Mouse (Mus musculus): ENCODE data around the gene Nell1.
"Not testable (repeated sequence)": the region's sequence is repeated elsewhere in the genome, so short reads cannot be mapped to it uniquely, and the experiment has no call there.

Nell1 gene

DNA sequence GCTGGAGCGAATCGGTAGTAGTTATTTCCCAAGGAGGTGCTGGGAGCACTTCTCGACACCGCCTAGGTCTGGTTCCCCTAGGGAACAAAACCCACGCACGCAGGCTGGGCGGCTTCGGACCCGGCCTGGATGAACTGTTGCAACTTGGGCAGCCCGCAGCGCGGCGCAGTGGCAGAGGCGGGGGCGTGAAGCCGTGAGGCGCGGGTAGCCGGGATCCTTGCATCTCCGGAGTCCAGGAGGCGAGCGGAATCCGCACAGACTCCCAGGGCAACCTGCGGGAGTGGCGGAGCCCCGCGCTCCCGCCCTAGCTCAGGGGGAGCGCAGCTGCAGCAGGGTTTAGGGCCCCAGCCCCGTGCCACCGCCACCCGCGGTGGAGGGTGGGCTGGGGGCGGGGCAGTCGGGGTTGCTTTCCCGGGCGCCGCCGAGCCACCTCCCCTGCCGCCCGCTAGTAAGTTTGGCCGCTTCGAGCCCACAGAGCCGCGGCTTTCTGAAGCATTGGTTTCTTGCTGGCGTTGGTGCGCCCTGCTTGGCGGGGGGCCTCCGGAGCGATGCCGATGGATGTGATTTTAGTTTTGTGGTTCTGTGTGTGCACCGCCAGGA is at the start of gene Nell1:
TSS of gene Nell1 (plus strand) at position 24 of the 600 bp plus-strand sequence.
- DNase-seq (ENCODE audit: low spot score) = peak; percentile 12

- DNase-seq (ENCODE audit: low spot score) = no peak
Observed at GRCm38 (mm10) chr7:49928571-49928970, 46.1 kb upstream of the Nell1 start.

GRCm38 (mm10) chr7:49929999-49930398 is 44.7 kb upstream of the Nell1 start:
- no peak for DNase-seq (ENCODE audit: low spot score)

DNA sequence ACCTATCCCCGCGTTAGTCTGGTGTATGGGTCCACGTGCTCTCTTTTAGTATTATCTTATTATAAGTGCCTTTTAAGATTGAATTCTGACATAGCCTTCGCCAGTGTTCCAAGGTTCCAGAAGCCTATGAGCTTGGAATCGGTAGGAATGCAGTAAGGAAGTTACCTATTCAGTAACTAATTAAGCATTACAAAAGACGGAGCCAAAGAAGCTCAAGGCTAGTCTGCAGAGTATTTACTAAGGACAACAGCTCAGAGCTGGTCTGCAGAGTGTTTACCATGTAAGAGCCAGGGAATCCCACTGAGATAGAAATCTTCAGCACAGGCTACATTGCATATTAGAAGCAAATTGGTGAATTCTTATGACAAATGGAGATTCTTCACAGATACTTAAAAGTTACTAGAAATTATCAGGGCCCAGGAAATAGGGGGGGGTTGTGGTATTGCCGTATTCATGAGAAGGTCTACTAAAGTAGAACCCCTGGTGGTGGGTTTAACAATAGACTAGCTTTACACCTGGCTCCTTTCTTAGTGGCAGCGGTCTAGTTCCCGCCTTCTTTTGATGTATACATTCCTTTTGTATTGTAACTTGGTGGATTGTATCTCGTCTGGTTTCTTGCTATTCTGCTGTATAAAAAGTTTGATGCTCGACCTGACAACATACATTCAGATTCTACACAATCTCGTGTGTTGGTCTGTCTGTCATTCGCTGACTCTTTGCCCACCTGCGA is 41.1 kb upstream of the Nell1 start:
- not testable (repeated sequence) for DNase-seq (ENCODE audit: low spot score)

DNA sequence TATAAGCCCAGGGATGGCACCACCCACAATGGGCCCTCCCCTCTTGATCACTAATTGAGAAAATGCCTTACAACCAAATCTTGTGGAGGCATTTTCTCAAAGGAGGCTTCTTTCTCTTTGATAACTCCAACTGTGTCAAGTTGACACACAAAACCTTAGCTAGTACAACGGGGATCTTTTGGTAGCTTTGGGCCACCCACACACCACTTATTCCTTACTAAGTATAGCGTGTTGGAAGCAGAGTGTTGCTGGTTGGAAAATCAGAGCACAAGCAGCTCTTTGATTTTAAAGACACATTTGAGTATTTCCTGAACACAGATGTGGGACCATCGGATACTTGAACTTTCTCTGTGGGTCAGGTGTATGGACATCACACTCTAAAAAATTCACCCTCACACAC is 37.8 kb upstream of the Nell1 start:
- DNase-seq (ENCODE audit: low spot score) = no peak

GRCm38 (mm10) chr7:49942023-49942422 is 32.6 kb upstream of the Nell1 start:
- DNase-seq (ENCODE audit: low spot score) = no peak

- no peak for DNase-seq (ENCODE audit: low spot score)
Observed at GRCm38 (mm10) chr7:49942490-49942889, 32.2 kb upstream of the Nell1 start.

DNA sequence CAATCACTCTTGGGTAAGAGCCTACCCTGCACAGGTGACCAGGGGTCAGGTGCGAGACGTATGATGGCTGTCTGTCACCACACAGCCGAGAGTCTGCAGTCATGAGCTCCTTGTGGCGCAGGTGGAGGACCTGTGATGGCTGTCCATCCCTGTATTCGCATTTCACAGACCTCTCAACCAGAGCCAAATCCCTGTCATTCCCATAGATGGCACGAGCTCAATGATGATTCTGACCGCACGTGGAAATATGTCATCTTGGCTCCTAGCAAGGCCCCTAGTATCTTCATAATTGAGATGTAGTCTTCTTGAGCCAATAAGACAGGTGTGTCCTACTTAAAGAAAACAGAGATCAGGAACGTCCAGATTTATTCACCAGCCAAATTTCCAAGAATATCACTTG is 28.0 kb upstream of the Nell1 start:
- DNase-seq (ENCODE audit: low spot score) = no peak

DNA sequence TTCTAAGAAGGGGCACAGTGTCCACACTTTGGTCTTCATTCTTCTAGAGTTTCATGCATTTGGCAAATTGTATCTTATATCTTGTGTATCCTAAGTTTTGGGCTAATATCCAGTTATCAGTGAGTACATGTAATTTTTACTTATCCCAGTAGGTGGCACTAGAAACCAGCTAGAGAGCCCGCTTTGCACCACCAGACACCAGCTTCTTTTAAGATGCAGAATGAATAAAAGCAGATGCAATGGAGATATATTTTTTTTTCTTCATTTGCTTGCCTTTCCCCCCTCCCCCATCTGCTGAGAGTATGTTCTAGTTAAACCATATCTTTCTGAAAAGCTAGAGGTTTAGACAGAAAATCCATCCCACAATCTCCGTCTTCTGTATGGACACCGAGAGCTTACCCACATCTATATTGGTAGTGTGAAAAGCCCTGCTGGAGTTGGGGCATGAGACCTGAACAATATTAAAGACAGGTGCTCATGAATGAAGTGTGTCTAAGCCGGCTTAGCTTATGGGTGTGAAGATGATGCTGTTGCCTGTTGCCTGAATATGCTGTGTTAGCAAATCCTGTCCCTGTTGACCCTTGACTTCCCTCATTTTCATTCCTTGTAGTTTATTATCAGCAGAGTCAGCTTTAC is 21.0 kb upstream of the Nell1 start:
- no peak for DNase-seq (ENCODE audit: low spot score)

GRCm38 (mm10) chr7:49954834-49955233 is 19.8 kb upstream of the Nell1 start:
- no peak for DNase-seq (ENCODE audit: low spot score)

DNA sequence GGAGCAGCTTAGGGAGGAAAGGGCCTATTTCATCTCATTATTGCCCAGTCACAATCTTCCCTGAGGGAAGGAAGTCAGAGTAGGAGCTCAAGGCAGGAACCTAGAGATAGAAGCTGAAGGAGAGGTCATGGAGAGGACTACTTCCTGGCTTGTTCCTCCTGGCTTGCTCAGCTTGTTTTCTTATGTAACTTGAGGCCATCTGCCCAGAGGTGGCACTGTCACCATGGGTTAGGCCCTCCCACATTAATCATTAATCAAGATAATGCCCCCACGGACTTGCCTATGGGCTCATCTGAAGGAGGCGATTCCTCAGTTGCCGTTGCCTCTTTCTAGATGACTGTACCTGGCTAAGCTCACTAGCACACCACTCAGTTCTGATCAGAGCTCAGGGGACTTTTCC is 17.5 kb upstream of the Nell1 start:
- no peak for DNase-seq (ENCODE audit: low spot score)

DNA sequence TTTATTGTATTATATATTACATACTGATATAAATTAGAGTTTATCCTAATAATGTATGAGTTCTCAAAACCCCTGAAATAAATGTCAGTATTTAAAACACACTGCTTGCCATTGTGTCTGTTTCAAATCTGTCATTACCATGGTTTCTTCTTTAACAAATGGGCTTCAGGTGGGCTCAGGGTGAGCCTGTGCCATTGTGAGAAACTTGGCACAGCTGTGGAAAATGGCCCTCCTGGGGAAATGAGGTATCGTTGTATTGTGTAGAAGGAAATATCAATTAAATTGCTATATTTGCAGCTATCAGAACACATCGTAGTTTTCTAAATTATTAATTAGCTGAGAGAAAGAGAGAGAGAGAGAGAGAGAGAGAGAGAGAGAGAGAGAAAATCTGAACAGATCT is 10.9 kb upstream of the Nell1 start:
- DNase-seq (ENCODE audit: low spot score) = no peak

GRCm38 (mm10) chr7:49969516-49969915 is 5.1 kb upstream of the Nell1 start:
- no peak for DNase-seq (ENCODE audit: low spot score)

DNA sequence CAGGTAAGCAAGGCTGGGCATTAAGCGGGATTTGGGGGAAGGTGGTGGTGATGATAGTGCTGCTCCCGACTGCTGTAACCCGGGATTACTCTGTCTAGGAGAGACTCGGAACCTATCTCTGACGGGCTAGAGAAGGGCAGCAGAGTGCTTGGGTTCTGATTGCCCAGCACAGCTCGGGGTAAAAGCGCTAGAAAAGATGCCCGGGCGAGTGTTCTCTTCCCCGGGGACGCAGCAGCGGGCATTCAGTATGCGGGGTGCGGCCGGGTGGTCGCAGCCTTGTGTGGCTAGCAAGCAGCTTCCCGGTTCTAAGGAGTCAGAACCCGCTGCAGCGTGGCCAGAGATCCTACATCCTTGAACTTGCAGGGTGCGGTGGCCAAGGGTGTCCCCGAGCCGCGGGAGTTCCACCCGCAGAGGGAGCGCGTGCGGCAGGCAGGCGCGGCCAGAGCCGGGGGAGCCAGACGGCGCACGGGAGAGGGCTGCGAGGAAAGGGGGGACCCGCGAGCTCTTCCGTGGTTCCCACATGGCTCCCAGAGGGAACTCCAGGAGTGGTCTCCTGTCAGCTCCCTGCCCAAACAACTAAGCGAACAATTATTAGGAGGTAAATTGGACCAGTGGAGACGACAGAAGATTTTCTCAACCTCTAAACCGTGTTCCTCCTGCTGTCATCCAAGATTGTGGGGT is 917 bp downstream of the Nell1 start:
- peak; percentile 19 for DNase-seq (ENCODE audit: low spot score)

- DNase-seq (ENCODE audit: low spot score) = no peak
Observed at GRCm38 (mm10) chr7:49981511-49982227, 7.0 kb downstream of the Nell1 start.

- no peak for DNase-seq (ENCODE audit: low spot score)
Observed at GRCm38 (mm10) chr7:49984698-49985097, 10.0 kb downstream of the Nell1 start.

DNA sequence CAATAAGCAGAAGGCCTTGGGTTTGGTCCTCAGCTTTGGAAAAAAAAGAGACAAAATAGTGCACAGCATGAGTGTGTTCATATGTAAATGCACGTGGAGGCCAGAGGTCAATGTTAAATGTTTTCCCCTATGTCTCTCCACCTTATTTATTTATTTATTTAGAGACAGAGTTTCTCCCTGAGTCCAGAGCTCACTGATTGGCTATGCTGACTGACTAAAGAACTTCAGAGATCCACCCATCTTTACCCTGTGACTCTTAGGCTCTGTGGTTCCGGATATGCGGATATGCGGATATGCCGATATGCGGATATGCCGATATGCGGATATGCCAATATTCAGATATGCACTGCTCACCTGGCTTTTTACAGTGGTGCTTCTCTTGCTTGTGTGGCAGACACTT is 11.3 kb downstream of the Nell1 start:
- DNase-seq (ENCODE audit: low spot score) = no peak

- DNase-seq (ENCODE audit: low spot score) = no peak
Observed at GRCm38 (mm10) chr7:49999321-49999720, 24.7 kb downstream of the Nell1 start.

DNA sequence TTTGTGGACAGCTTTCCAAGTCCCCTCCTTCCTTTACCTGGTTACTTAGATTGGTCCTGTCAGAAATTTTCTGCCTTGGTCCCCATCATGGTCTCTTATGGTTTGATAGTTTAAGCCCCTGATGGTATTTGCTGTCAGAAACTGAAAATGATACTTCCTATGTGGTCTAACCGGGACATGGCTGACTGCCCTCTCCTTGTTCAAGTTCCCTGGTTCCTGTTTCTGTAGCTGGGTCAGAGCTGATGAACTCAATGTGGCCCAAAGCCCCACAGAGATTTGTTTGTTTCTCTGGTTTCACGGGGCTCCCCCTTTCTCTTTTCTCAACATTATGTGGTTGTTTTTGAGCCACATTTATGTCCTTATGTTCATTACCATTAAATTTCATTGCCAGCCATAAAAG is 30.6 kb downstream of the Nell1 start:
- DNase-seq (ENCODE audit: low spot score) = no peak

GRCm38 (mm10) chr7:50035187-50036153 is 60.8 kb downstream of the Nell1 start:
- no peak for DNase-seq (ENCODE audit: low spot score)

DNA sequence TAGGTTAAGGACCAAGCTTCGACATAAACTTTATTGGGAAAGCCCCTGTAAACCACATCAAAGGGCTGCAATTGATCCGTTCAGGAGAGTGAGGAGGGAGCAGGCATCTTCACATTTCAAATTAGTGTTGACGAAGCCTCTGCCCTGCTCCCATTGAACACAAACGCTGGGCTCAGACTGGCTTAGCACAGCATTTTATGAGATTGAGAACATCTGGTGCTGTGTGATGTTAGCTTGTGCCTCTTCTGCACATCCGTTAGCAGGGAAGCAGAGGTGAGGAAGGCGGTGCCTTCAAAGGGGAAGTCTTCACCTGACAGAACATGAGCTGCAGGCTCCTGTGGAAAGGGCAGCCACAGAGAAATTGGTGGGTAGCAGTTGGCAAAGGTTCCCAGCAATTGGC is 66.4 kb downstream of the Nell1 start:
- no peak for DNase-seq (ENCODE audit: low spot score)

Measured in ovary, postnatal 36 days (tissue).